Mouse (Mus musculus): ENCODE data around the gene Trem1. TPM values are rescaled to one million over a fixed set of nuclear protein-coding genes. Genes with fewer than 3 reads are reported as not detected.

Trem1 gene
- 2.1 and 2.2 TPM in 2 replicates for polyA plus RNA-seq (2012; rRNA removed)

DNA sequence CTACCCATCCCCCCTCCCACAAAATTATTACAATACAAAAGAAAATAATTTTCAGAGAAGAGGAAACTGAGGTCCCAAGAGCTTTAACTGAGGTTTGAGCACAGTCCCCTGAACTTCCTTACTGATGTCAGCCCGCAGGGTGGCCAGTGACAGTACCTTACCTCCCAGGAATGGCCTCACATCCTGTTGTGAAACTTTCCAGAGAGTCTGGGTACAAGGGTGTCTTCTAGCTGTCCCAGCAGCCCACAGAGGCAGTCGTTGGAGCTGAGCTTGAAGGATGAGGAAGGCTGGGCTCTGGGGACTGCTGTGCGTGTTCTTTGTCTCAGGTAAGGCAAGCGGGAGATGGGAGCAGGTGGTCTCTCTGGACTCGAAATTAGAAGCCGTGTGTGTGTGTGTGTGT, at the start of gene Trem1:
TSS of gene Trem1 (plus strand) at position 251 of the 400 bp plus-strand sequence.

GRCm38 (mm10) chr17:48247221-48247928, 14.8 kb downstream of the Trem1 start, which contains the start of gene Trem3:
Gene Trem3 (plus strand): TSS chr17:48247777.

DNA sequence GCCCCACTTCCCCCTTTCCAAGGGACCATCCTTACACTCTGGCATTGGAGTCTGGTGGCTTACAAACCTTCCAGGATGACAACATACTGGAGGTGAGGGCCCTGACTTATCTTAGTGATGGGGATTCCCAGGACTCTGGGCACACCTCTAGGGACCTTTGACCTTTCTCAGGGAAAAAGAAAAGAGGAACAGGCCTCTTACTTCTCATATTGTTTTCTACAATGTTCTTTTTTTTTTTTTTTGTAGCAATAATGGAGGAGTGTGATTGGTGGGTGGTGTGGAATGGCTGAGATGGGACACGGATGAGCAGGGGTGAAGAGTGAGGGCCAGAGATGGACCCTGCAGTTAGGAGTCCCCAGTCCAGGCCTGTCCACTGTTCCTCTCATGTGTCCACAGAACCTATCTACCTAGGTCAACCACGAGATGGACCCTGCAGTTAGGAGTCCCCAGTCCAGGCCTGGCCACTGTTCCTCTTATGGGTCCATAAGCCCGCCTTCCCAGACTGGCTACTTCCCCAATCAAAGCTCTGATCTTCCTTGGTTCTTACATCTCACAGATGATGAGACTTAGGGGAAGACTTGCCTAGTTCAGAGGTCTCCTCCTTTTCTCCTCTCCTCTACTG, 31.3 kb downstream of the Trem1 start, which contains the start of gene Treml4:
TSS of gene Treml4 (plus strand) at position 555 of the 622 bp plus-strand sequence.

Other genes with a start within 250 kb of the Trem1 start
- not detected in 2 replicates for gene 1700122O11Rik, start 194.5 kb upstream of the Trem1 start, polyA plus RNA-seq (2012; rRNA removed)
- not detected in 2 replicates for gene 1700067P10Rik, start 143.4 kb upstream of the Trem1 start, polyA plus RNA-seq (2012; rRNA removed)
- 1.7 and 1.9 TPM in 2 replicates for gene 9830107B12Rik, start 86.5 kb upstream of the Trem1 start, polyA plus RNA-seq (2012; rRNA removed)
- gene A530064D06Rik, start 65.5 kb upstream of the Trem1 start, polyA plus RNA-seq (2012; rRNA removed), result 2.3 and 2.5 TPM in 2 replicates
- gene Trem3, start 15.0 kb downstream of the Trem1 start, polyA plus RNA-seq (2012; rRNA removed), result 10.2 and 13.5 TPM in 2 replicates
- 5.0 and 5.5 TPM in 2 replicates for gene Treml4, start 31.5 kb downstream of the Trem1 start, polyA plus RNA-seq (2012; rRNA removed)
- 10.6 and 13.2 TPM in 2 replicates for gene Treml2, start 66.7 kb downstream of the Trem1 start, polyA plus RNA-seq (2012; rRNA removed)
- gene B430306N03Rik, start 83.4 kb downstream of the Trem1 start, polyA plus RNA-seq (2012; rRNA removed), result 7.3 and 7.8 TPM in 2 replicates
- 2.4 and 2.8 TPM in 2 replicates for gene Trem2, start 113.6 kb downstream of the Trem1 start, polyA plus RNA-seq (2012; rRNA removed)
- gene Treml1, start 127.1 kb downstream of the Trem1 start, polyA plus RNA-seq (2012; rRNA removed), result 14.1 and 15.6 TPM in 2 replicates
- 26.0 and 26.4 TPM in 2 replicates for gene Nfya, start 177.1 kb downstream of the Trem1 start, polyA plus RNA-seq (2012; rRNA removed)
- 17.1 and 18.3 TPM in 2 replicates for gene Oard1, start 177.2 kb downstream of the Trem1 start, polyA plus RNA-seq (2012; rRNA removed)
- gene Apobec2, start 200.2 kb downstream of the Trem1 start, polyA plus RNA-seq (2012; rRNA removed), result 0.19 and 0.30 TPM in 2 replicates
- 129 and 136 TPM in 2 replicates for gene Tspo2, start 218.8 kb downstream of the Trem1 start, polyA plus RNA-seq (2012; rRNA removed)
- 1.5 and 1.9 TPM in 2 replicates for gene Unc5cl, start 222.1 kb downstream of the Trem1 start, polyA plus RNA-seq (2012; rRNA removed)

Measured in liver, embryonic 18 days (tissue).